Mouse (Mus musculus): ENCODE data around the gene Gaa.
"Not testable (repeated sequence)": the region's sequence is repeated elsewhere in the genome, so short reads cannot be mapped to it uniquely, and the experiment has no call there.

The Gaa gene

DNA sequence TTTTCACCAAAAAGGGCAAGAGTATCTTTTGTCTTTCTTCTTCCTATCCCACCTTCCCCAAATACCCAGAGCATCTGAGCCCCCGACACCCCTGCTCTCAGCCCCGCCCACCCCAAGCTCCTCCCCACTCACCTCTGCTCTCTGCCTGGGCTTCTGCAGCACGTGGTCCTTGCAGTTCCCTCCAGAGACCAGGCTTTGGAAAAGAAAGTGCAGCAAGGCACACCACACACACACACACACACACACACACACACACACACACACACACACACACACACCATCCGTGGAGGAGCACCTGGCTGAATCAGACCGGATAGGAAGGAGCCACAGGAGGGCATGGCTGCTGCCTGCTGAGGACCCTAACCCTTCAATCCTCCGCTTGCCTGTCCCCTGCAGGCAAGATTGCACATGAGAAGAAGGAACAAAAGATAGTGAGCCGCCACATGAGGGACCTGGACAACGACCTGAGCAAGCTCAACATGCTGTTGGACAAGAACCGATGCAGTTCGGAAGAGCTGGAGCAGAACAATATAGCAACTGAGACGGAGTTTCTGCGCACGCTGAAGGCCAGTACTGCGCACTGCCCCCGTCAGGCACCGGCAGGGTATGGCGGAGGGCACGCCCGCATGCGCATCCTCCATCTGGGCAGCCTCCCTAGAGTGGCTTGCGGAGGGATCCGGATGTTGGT is 14.7 kb upstream of the Gaa start:
- no peak for DNase-seq (ENCODE audit: low spot score)

DNA sequence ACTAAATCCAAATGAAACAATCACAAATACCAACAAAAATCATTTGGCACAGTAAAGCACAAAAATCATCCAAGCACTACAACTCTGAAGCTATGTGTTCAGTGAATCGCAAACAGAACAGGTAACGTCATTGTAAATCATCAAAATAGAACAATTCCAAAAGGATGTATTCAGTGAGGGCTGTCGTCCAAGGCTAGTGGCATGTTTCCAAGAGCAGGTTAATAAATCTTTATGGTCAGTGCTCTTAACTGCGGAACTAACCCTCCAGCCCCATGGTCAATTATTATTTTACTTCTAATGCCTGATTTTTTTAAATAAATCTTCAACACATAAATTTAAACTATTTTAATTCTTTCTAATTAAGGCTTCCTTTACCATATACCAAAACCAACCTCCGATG is 11.1 kb upstream of the Gaa start:
- DNase-seq (ENCODE audit: low spot score) = not testable (repeated sequence)

DNA sequence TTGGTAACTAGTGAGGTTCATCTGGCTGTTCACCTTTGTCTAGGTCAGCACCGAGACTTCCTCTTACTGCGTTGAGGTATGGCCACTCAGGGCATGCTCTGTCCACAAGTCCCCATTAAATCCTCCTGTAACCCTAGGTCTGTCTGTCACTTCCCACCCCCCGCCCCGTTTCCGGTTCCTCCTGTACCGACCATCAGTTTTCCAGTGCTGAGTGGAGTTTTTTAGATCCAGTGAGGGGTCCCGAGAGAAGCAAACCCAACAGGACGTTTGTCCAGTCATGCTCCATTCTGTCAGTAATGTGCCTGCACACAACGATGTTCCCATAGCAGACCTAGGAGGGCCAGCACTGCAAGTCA is 9.5 kb upstream of the Gaa start:
- no peak for DNase-seq (ENCODE audit: low spot score)

DNA sequence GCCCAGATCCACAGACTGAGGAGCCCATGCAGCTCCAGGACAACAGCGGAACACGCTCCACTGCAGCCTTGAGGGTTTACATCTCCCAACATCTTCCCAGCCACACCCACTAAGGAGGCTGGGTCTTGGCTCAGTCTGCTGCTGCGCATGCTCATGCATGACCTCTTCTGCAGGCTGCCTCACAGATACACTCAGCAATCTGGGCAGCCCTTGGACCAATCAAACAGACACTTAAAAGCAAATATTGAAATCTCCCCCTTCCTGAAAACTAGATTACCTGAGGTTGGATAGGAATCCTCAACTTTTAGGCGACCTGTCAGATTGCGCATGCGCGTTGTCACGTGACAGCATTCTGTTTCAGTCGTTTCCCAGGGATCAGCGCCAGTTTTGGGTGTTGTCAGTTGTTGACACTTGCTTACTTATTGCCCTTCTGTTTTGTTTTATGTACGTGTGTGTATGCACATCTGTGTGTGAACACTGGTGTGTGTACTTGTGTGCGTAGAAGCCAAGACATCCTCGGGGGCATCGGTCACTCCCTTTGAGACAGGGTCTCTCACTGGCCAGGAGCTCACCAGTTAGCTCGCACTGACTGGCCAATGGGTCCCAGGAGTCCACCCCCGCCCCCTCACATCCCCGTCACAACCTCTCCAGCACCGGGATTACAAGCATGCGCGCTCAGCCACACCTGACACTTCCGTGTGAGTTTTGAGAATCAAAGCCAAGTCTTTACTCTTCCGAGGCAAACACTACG is 8.9 kb upstream of the Gaa start:
- peak; percentile 70 for DNase-seq (ENCODE audit: low spot score)

DNA sequence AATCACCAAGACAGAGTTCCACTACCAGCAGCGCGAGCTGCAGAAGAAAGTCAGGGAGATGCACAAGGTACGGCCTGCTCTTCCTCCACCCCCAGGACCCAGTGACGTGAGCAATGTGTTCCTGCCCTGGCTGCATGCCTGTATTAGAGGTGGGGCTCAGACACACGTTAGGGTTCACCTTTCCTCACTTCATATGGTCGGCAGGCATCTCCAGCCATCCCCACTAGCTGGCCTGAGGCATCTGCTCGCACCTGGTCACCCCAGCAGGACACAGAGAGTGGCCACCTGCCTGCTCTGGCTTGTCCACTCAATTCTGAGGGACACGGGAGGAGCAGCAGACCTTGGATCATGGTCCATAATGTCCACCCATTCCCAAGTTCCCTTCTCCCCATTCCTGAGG is 7.7 kb upstream of the Gaa start:
- no peak for DNase-seq (ENCODE audit: low spot score)

DNA sequence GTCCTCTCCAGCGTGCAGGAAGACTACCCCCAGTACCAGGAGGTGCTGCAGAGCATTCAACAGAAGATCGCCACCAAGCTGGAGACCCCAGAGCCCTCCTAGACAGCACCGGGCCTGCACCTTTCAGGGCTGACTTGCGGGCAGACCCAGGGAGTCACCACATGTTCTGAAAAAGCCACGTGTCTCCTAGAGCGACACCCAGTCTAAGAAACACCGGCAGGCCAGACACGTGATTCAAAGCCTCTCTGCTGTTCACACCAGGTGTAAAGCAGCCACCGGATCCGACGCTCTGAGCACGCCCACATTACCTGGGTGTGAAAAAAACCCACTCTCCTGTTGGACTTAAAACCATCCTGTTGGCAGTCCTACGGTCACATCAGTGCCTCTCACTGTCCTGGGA is 3.3 kb upstream of the Gaa start:
- DNase-seq (ENCODE audit: low spot score) = no peak

DNA sequence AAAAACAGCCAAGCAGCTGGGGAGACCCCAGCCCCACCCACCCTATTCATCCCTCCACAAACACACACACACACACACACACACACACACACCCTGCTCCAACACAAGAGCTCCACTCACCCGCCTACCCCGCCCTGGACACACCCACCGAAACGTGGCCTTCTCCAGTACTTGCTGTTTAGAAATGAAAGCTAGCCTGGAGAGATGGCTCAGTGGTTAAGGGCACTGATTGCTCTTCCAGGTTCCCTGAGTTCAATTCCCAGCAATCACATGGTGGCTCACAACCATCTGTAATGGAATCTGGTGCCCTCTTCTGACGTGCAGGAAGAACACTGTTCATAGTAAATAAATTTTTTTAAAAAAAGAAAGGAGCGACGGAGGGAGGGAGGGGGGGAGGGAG is 1.9 kb upstream of the Gaa start:
- DNase-seq (ENCODE audit: low spot score) = no peak

DNA sequence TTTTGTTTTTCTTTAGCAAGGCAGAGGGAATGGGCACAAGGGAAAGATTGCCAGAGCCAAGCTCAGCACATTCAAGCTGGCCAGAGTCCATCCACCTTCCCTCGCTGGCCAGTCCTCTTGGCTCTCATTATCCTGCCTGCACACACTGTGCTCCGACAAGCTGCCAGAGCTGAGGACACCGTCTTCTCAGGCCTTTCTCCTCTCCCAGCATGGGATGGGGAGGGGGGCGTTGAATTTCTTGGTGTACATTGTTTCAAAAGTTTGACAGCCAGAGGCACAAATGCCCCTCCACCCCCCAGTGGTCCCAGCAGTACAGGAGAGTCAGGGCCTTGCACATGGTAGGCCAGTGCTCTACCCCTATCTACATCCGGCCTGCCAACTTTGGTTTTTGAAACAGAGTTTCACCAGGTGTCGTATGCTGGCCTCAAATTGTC is 429 bp upstream of the Gaa start:
- DNase-seq (ENCODE audit: low spot score) = peak; percentile 10

DNA sequence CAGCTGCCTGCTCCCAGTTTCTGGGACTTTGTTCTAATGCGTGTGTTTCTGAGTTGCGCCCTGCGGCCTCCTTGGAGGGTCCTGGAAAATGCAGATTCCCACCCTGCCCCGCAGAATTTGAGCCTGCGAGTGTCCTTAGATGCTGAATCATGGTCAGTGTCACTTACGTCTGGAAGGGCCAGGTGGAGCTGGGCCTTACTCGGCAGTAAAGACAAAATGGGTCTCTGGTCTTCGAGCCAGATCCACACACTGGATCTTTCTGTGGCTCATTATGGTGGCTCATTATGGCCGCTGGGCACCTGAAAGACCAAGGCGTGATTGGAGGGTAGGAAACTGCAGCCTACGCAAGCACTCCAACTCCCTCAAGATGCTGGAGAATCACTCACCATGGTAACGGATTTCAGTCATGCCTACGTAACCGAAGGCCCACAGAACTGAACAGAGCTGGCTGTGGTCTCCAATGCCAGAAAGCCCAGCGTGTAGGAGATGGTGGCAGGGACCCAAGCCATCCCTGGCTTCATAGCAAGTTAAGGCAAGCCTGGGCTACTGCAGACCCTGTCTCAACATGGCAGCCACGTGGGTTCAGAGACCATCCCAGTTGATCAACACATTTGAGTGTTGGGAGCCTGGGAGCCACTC is 989 bp downstream of the Gaa start:
- peak; percentile 39 for DNase-seq (ENCODE audit: low spot score)

DNA sequence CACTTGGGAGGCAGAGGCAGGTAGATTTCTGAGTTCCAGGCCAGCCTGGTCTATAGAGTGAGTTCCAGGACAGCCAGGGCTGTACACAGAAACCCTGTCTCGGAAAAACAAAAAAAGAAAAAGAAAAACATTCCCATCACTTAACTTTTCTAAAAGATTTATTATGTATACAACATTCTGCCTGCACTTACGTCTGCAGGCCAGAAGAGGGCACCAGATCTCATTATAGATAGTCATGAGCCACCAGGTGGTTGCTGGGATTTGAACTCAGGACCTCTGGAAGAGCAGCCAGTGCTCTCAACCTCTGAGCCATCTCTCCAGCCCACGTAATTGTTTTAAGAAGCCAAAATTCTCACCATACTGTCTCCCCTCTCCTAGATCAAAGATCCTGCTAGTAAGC is 4.8 kb downstream of the Gaa start:
- DNase-seq (ENCODE audit: low spot score) = not testable (repeated sequence)

DNA sequence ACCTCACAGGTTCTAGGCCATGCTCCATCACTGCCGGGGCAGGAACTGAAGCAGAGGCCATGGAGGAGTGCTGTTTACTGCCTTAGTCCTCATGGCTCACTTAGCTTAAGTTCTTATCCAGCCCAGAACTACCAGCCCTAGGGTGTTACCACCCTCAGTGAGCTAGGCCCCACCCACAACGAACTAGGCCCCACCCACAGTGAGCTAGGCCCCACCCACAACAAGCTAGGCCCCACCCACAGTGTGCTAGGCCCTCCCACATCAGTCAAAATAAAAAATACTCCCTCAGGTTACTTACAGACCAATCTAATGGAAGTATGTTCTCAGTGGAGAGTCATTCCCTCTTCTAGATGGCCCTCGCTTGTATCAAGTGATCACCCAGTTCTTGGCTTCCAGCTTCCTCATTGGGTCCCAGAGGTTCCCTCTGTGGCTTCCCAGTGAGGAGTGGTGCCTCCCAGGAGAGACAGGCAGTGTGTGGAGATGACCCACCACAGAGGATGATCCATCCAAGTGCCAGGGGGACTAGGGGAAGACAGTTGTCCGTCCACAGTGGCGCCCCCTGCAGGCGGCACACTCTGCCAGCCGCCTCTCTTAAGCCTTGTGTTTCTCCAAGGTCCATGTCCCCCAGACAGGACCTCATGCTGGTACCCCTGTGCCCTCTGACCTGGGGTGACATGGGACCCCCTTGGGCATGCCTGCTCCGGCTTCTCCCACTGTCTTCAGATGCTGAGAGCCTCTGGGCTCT is 5.7 kb downstream of the Gaa start:
- no peak for DNase-seq (ENCODE audit: low spot score)

DNA sequence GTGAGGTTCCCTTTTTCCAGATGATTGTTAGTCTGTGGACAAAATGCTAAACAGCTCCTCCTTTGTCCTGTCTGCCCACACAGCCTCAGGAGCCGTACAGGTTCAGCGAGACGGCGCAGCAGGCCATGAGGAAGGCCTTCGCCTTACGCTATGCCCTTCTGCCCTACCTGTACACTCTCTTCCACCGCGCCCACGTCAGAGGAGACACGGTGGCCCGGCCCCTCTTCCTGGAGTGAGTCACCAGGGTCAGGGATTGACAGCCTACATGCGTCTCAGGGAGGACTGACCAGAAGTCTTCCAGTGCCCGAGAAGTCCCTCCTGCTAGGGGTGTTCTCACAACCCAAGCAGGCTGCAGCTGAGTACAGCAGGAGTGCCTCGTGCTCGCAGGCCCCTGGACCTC is 13.3 kb downstream of the Gaa start:
- no peak for DNase-seq (ENCODE audit: low spot score)

DNA sequence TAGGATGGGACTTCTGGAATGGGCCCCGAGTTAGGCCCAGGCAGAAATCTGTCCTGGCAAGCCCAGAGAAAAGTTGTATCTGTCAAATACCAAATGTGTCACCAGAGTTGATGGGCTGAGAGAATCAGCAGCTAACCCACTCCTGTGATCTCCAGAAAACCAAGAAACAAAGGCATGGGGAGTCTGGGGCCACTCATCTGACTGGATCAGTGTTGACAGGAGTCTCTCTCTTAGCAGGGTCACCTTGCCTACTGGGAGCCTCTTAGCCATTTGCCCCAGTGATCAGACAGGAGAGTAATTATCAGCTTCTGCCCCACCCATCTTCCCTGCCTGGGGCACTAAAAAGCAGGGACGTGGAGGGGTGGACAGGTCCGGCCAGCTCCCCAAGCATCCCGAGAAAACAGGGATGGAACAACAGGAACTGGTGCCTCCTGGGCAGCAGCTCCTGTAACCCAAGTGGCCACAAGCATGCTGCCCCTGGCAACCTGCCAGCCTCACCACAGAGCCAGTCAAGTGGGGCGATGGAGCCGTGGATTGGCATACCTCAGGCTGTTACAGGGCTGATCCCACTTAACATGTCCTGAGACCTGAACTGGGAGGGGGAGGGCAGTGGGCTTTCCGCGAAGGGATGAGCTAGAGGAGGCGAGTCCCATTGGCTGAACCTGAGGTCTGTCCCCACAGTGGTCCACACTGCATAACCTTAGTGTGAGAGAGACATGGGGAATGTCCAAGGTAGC is 18.3 kb downstream of the Gaa start:
- DNase-seq (ENCODE audit: low spot score) = peak; percentile 62

DNA sequence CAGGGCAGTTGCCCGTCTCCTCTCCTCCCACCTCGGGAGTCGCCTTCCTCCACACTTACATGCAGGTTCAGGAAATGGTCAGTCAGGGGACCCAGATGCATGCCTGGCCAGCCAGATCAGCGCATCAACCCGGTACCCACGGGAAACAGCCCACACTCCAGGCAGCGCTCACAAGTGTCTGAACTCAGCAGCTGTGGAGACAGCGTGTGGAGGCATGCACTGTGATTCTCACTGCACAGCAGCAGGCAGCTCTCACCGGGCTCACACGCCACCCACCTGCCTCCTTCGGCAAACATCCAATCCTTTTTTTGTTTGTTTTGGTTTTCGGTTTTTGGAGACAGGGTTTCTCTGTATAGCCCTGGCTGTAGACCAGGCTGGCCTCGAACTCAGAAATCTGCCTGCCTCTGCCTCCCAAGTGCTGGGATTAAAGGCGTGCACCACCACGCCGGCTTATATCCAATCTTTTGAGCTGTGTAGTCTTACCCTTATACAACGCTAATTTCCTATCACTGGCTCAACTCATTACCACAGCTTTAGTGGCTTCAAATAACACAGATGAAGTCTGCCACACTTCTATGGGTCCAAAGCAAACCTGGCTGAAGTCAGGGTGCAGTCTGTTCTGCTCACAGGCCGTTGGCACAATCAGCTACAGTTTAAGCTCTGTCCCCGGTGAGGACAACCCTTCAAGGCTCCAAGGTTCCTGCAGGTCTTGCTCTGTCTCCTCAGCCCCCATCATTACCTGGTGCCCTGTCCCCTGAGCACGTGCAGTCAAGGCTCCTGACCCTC is 19.7 kb downstream of the Gaa start:
- no peak for DNase-seq (ENCODE audit: low spot score)

DNA sequence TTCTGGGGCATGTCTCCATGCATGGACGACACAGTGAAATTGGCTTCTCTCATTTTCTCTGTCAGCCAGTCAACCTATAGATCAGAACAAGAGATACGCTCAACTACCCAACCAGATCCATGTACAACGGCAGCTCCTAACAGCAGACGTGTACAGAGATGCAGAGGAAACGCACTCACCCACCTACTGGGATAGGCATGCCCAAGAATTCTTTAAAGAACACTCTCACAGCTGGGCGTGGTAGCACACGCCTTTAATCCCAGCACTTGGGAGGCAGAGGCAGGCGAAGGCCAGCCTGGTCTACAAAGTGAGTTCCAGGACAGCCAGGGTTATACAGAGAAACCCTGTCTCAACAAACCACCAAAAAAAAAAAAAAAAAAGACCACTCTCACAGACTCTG is 25.2 kb downstream of the Gaa start:
- not testable (repeated sequence) for DNase-seq (ENCODE audit: low spot score)

DNA sequence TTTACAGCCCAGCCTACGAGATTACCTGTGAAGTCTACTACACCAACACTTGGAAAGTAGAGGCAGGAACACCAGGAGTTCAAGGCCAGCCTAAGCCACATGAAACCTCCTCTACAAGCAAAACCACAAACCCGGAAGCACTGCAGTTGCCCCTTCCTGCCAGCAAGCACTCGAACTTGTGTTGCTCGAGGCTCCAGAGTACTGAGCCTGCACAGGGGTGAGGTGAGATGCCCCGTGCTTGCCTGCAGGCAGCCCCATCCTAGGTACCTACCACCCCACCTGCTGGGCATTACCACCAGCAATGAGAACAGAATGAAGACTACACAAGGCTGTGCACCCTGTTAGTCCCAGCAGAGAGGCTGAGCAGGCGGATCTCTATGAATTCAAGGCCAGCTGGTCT is 30.3 kb downstream of the Gaa start:
- no peak for DNase-seq (ENCODE audit: low spot score)

DNA sequence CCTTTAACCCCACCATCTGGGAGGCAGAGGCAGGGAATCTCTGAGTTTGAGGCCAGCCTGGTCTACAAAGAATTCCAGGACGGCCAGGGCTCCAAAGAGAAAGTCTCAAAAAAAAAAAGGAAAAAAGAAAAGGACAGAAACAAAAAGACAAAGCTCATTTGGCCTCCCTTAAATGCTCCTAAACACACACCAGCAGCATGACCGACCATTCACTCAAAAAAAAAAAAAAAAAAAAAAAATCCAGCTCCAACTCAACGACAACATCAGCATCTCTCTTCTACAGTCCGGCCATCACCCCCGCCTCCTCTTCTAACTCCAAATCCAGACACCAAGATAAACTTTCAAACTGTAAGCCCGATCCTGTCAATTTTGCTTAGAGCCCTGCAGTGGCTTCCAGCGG is 31.2 kb downstream of the Gaa start:
- no peak for DNase-seq (ENCODE audit: low spot score)

DNA sequence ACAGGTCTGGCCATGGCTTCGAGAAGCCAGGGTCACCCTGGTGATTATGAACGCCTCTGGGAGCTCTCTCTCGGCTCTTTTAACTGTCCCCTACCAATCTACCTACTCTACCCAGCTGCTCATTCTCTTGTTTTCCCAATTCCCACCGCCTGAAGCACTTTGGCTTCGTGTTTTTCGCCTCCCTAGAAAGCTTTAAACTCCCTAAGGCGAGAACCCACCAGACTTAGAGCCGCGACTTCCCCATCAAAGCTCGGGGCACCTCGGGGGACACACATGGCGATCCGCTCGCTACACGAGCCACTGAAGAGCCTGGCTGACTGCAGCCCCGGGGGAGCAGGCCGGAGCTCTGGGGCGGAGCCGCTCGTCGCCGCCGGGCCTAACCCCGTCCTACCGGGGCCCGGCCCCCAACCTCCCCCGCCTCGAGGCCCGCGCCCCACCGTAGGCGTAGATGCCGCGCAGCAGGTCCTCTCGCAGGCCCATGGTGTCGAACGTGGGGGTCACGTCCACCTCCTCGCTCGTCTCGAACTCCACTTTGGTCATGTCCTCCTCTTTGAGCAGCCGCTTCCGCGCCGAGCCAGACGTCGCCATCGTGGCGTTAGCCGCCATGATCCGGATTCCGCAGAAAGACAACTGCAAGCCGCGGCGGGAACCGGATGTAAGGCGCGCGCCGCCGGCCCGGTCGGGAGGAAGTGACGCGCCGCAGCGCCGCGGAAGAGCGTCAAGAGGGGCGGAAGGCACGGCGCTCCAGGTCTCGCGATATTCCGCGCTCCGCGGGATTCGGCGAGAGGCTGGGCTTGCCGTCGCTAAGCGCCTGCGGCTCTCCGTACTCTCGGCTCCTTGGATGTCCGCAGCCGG is 31.9 kb downstream of the Gaa start, which contains the start of gene Eif4a3:
Gene Eif4a3, minus strand, starts transcription at position 699 of the 855 bp plus-strand sequence.
- DNase-seq (ENCODE audit: low spot score) = peak; percentile 96

DNA sequence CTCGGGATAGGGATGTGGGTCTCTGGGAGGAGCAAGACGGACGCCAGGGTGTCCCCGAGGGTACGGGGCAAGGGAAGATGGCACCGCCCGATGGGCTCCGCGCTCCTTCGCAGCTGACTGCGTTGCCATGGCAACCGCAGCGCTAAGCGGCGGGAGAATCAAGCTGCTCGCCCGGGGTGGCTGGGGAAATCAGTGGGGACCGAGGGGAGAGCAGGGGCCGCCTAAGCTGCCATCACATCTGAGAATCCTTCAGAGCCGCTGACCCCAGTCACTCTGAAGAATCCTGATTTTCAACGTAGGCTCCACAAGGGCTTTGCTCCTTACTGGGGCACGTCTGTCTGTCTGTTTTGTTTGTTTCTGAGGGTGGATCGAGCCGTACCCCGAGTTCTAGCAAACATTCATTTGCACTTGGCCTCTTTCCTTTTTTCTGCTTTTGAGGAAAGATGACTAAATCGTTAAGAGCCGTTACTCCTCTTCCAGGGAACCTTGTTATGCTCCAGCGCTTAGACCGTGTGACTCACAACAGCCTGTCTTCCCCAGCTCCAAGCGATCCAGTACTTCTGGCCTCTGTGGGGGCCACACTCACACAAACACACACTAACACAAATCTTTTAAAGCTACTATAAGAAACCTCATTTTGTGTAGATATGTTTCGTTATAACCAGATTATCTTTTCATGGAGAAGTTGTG is 32.7 kb downstream of the Gaa start:
- DNase-seq (ENCODE audit: low spot score) = no peak

DNA sequence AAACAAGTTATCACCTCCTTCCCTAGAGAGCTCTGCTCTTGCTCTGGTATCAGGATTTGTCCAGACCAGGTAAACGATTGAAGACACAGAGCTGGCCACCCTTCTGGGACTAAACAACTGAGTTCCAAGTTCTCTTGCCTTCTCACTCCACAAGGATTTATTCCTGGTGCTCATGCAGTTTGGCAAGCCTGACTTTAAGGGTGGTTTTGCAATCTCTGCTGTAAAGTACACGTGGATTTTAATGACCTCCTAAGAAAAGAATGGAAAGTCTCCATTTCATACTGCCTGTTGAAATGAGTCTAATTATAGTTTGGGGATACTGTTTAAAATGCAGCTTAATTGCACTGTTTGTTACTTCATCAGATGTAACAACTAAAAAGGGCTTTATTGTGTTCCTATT is 33.3 kb downstream of the Gaa start:
- no peak for DNase-seq (ENCODE audit: low spot score)
